21 mouse cellular contexts compared by ENCODE assay signal in genomic region chr2:33600520-33600919, GRCm38 (mm10). TPM values are rescaled to one million over a fixed set of nuclear protein-coding genes. Genes with fewer than 3 reads are reported as not detected.
DNase-seq lines count a peak whose midpoint lies in the region; ATAC-seq and TF ChIP-seq lines count a peak whose summit lies in the region.
"Had no signal": no experiment of that assay in that cellular context is flagged by ENCODE, and none has a peak within 500 bp of the region (broad histone marks: within the 10 kb centered on the region; RNA-seq: fewer than 3 reads in every experiment).

No protein-coding gene starts in this region.

- intact Hi-C loops in gastrocnemius, adult 2 months (cut with DNase I) = no loop called here

- TF ChIP-seq CTCF in gastrocnemius, adult 2 months (IDR thresholded peaks at IDR 0.05) = peak; percentile 20; the same call in 1 of the 2 replicates
- peak; percentile 44 for TF ChIP-seq CTCF in lung, embryonic 14.5 days (IDR thresholded peaks at IDR 0.05; ENCODE audit: low read depth)
- peak; percentile 80 for TF ChIP-seq CTCF in E14TG2a.4 (conservative IDR thresholded peaks at IDR 0.05; ENCODE audit: low read length)
- peak; percentile 45; the same call in 1 of the 2 replicates for TF ChIP-seq CTCF in brain, embryonic 14.5 days (IDR thresholded peaks at IDR 0.05; ENCODE audit: borderline replicate concordance, extremely low read depth, insufficient read depth, insufficient read length)

- no peak for ATAC-seq in lung, embryonic 14.5 days (ENCODE audit: insufficient read depth)
- ATAC-seq: forebrain, embryonic 13.5 days; hindbrain, embryonic 16.5 days had no signal

- no peak for TF ChIP-seq POLR2A in brain, embryonic 14.5 days (IDR thresholded peaks at IDR 0.05; ENCODE audit: borderline replicate concordance, extremely low read depth, insufficient read depth, insufficient read length, poor library complexity, severe bottlenecking)

- H3K4me1 ChIP-seq in lung, embryonic 14.5 days (ENCODE audit: insufficient read depth) = no peaks in the 10 kb centered on the region
- H3K4me1 ChIP-seq in E14TG2a.4 (replicated peaks; ENCODE audit: low read depth, low read length) = peaks cover 28% of the 10 kb centered on the region
- H3K4me1 ChIP-seq: heart, embryonic 15.5 days had no signal

- H3K9me3 ChIP-seq in lung, embryonic 14.5 days (ENCODE audit: low read depth, low read length) = no peaks in the 10 kb centered on the region
- no peaks in the 10 kb centered on the region for H3K9me3 ChIP-seq in E14TG2a.4 (ENCODE audit: low read length)
- H3K9me3 ChIP-seq: forebrain, embryonic 13.5 days; G1E; heart, embryonic 15.5 days; limb, embryonic 13.5 days; neural tube, embryonic 13.5 days had no signal

- peaks cover 4% of the 10 kb centered on the region for H3K27me3 ChIP-seq in lung, embryonic 14.5 days (ENCODE audit: insufficient read depth, low read length)
- H3K27me3 ChIP-seq in E14TG2a.4 (ENCODE audit: insufficient read depth, low read length) = peaks cover 92% of the 10 kb centered on the region

- no peaks in the 10 kb centered on the region for H3K36me3 ChIP-seq in lung, embryonic 14.5 days (ENCODE audit: insufficient read depth)
- H3K36me3 ChIP-seq in E14TG2a.4 (ENCODE audit: insufficient read depth, low read length) = no peaks in the 10 kb centered on the region
- H3K36me3 ChIP-seq: G1E; heart, embryonic 15.5 days; limb, embryonic 13.5 days; neural tube, embryonic 13.5 days had no signal

- WGBS in lung, embryonic 14.5 days = 54% methylated on average over 6 of the region's 6 CpGs

- no peak overlapping the region for H3K27ac ChIP-seq in gastrocnemius, adult 2 months
- no peak overlapping the region for H3K27ac ChIP-seq in lung, embryonic 14.5 days (ENCODE audit: low read depth)
- H3K27ac ChIP-seq: forebrain, embryonic 13.5 days; heart, embryonic 15.5 days; limb, embryonic 13.5 days; neural tube, embryonic 13.5 days had no signal

- no peak overlapping the region for H3K4me2 ChIP-seq in lung, embryonic 14.5 days
- H3K4me2 ChIP-seq: forebrain, embryonic 13.5 days; heart, embryonic 15.5 days; limb, embryonic 13.5 days; neural tube, embryonic 13.5 days had no signal

- no peak overlapping the region for H3K4me3 ChIP-seq in gastrocnemius, adult 2 months
- no peak overlapping the region for H3K4me3 ChIP-seq in lung, embryonic 14.5 days (ENCODE audit: low read depth, low read length)
- H3K4me3 ChIP-seq in E14TG2a.4 (replicated peaks; ENCODE audit: low read length) = no peak overlapping the region
- H3K4me3 ChIP-seq: forebrain, embryonic 13.5 days; heart, embryonic 15.5 days; limb, embryonic 13.5 days; neural tube, embryonic 13.5 days had no signal

- no peak for DNase-seq in gastrocnemius, adult 2 months
- no peak for DNase-seq in gastrocnemius, postnatal 4 days (ENCODE audit: low spot score in 2 of 2)
- peak; percentile 22 for DNase-seq in lung, embryonic 14.5 days
- no peak for DNase-seq in lung, adult 18-20 months
- no peak for DNase-seq in brain, embryonic 14.5 days (ENCODE audit: low read depth)
- no peak for DNase-seq in layer of hippocampus, adult 9-11 months
- DNase-seq in thymus, postnatal 36 days = no peak
- DNase-seq: cerebellum, postnatal 36 days; gastrocnemius, postnatal 14 days; kidney, postnatal 10 days; lung, postnatal 10 days; midbrain, embryonic 14.5 days; thymus, adult 2 months had no signal

- H3K9ac ChIP-seq in lung, embryonic 14.5 days = no peak overlapping the region
- H3K9ac ChIP-seq: forebrain, embryonic 13.5 days; heart, embryonic 15.5 days; limb, embryonic 13.5 days; neural tube, embryonic 13.5 days had no signal

RNA-seq across cellular contexts. Expression of gene Lmx1b, which starts 39.8 kb away (rescaled TPM):
- under 1 TPM; 0.18 to 0.25 TPM for total RNA-seq in gastrocnemius, adult 2 months (2021)
- total RNA-seq in gastrocnemius, postnatal 4 days (2021) = 1 to 10 TPM in 1 of 2 experiments, under 1 TPM in 1; 0.98 to 1.3 TPM
- polyA plus RNA-seq in lung, embryonic 14.5 days (2014; fragmentation: Nextera tagmentation; extraction: Ambion mirVana) = 0.09 TPM in 1 of 2 replicates, not detected in the other
- polyA plus RNA-seq in brain, embryonic 14.5 days (2012; rRNA removed) = 2.9 and 16.0 TPM in 2 replicates
- total RNA-seq: adrenal gland, adult 18-20 months had no signal
- polyA plus RNA-seq: G1E; heart, embryonic 15.5 days had no signal

Comparison
In these comparisons a context has a peak if more than half of its experiments do, and no peak if none do; other contexts are left out.
1. CTCF ChIP-seq: peak in every context shown above with its lines; median percentile 80 in E14TG2a.4; 45 in brain, embryonic 14.5 days; 44 in lung, embryonic 14.5 days; 20 in gastrocnemius, adult 2 months.